Mouse (Mus musculus) hindbrain, embryonic 12.5 days (tissue): ENCODE measurements around the gene Gm49378. TPM values are rescaled to one million over a fixed set of nuclear protein-coding genes. Genes with fewer than 3 reads are reported as not detected.

Experiments used
- ATAC-seq: fragments of 200-750 bp; cut with Nextera tagmentation; 2 replicates; pipeline ENCODE4 v1.8.0; 2017; ENCODE audit warnings: moderate TSS enrichment; ENCODE audit not compliant: low FRiP score
- H3K27ac ChIP-seq: fragments of 300-500 bp; sonication (generic); 2 replicates; pipeline ENCODE4 v1.5.1; 2016; ENCODE audit warnings: mild to moderate bottlenecking
- H3K27me3 ChIP-seq: fragments of 300-500 bp; sonication (generic); 2 replicates; pipeline ENCODE4 v1.6.1; 2016; ENCODE audit warnings: mild to moderate bottlenecking
- H3K36me3 ChIP-seq: fragments of 300-500 bp; sonication (generic); 2 replicates; pipeline ENCODE4 v1.6.1; 2016; ENCODE audit warnings: mild to moderate bottlenecking
- H3K4me1 ChIP-seq: fragments of 300-500 bp; sonication (generic); 2 replicates; pipeline ENCODE4 v1.6.1; 2016
- H3K4me2 ChIP-seq: fragments of 300-500 bp; sonication (generic); replicated peaks from 2 replicates; pipeline ENCODE4 v1.6.1; 2016; ENCODE audit warnings: mild to moderate bottlenecking
- H3K4me3 ChIP-seq: fragments of 300-500 bp; sonication (generic); 2 replicates; pipeline ENCODE4 v1.5.1; 2016; ENCODE audit warnings: mild to moderate bottlenecking
- H3K9ac ChIP-seq: fragments of 300-500 bp; sonication (generic); 2 replicates; pipeline ENCODE4 v1.6.1; 2016; ENCODE audit warnings: mild to moderate bottlenecking, moderate library complexity
- H3K9me3 ChIP-seq: fragments of 300-500 bp; sonication (generic); replicated peaks from 2 replicates; pipeline ENCODE4 v1.6.1; 2016; ENCODE audit warnings: mild to moderate bottlenecking
- WGBS: fragments of 180-500 bp; shearing (Covaris S2); methylation state at CpG from one replicate; pipeline ENCODE4 v1.1.7; 2016; 5-methylcytosine and 5-hydroxymethylcytosine counted together
- polyA plus RNA-seq: library from polyadenylated mRNA; unstranded; fragments of >200 nt; fragmentation: Nextera tagmentation; extraction: Ambion mirVana; gene quantifications from 2 replicates; pipeline ENCODE4 v1.2.1, GENCODE M21; 2016

Gm49378 gene
- polyA plus RNA-seq, 1 experiment from 2014 or later = 3.2 TPM

- H3K4me1 ChIP-seq = peaks cover 9% of the 10 kb centered on the region; the same call in 1 of the 2 replicates
- peak overlapping the region; percentile 63; the same call in 1 of the 2 replicates for H3K9ac ChIP-seq
- no peak overlapping the region for H3K27ac ChIP-seq
- peaks cover 35% of the 10 kb centered on the region for H3K36me3 ChIP-seq
- H3K9me3 ChIP-seq = no peaks in the 10 kb centered on the region
- peak overlapping the region; percentile 75 for H3K4me2 ChIP-seq
- H3K27me3 ChIP-seq = peaks cover 3% of the 10 kb centered on the region
- no peak for ATAC-seq
- WGBS = 38% methylated on average over 5 of the region's 5 CpGs
- H3K4me3 ChIP-seq = peak overlapping the region; percentile 43
Observed at GRCm38 (mm10) chr14:55584303-55584701, 53.4 kb downstream of the Gm49378 start.

DNA sequence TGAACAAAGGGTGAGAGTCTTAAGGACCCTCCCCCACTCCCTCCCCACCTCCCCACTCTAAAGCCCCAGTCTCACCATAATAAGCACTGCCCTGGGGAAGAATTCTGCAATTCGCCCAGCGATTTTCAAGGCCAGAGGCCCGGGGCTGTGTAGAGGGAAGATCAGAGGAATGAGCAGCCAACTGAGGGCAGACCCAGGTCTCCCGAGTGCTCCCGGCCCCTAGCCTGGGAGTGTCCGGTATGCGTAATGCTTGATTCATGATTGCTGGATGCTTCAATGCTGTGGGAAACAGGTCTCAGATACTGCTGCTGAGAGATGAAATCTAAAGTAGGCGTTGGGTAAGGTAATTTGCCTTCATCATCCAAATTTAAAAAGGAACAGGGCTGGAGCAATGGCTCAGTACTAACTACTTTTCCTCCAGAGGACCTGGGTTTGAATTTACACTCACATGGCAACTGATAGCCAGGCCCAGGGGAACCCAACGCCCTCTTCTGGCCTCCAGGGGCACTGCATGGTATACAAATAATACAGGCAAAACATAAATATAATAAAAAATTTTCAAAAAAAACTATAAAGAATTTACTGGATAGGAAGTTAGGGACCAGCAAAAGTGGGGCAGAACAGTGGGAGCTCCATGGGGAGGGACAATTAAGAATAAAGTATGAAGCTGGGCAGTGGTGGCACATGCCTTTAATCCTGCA lies 55.6 kb downstream of the Gm49378 start:
- no peak overlapping the region for H3K4me3 ChIP-seq
- no peak overlapping the region; the same call in 1 of the 2 replicates for H3K27ac ChIP-seq
- peaks cover 24% of the 10 kb centered on the region for H3K36me3 ChIP-seq
- WGBS = 78% methylated on average over 9 of the region's 9 CpGs
- ATAC-seq = no peak
- H3K27me3 ChIP-seq = peaks cover 3% of the 10 kb centered on the region
- H3K4me1 ChIP-seq = peaks cover 19% of the 10 kb centered on the region
- no peak overlapping the region for H3K9ac ChIP-seq
- no peak overlapping the region for H3K4me2 ChIP-seq
- no peaks in the 10 kb centered on the region for H3K9me3 ChIP-seq

- 95% methylated on average over 16 of the region's 16 CpGs for WGBS
- H3K27ac ChIP-seq = no peak overlapping the region
- H3K4me3 ChIP-seq = no peak overlapping the region
- no peak for ATAC-seq
- H3K9ac ChIP-seq = no peak overlapping the region
- H3K9me3 ChIP-seq = no peaks in the 10 kb centered on the region
- H3K4me2 ChIP-seq = no peak overlapping the region
- peaks cover 19% of the 10 kb centered on the region for H3K4me1 ChIP-seq
- peaks cover 20% of the 10 kb centered on the region for H3K36me3 ChIP-seq
- H3K27me3 ChIP-seq = peaks cover 3% of the 10 kb centered on the region
Observed at GRCm38 (mm10) chr14:55580731-55581130, 57.0 kb downstream of the Gm49378 start.

- 86% methylated on average over 23 of the region's 23 CpGs for WGBS
- H3K27ac ChIP-seq = no peak overlapping the region
- peaks cover 16% of the 10 kb centered on the region for H3K4me1 ChIP-seq
- no peaks in the 10 kb centered on the region for H3K9me3 ChIP-seq
- H3K4me2 ChIP-seq = no peak overlapping the region
- no peak overlapping the region for H3K4me3 ChIP-seq
- H3K27me3 ChIP-seq = peaks cover 3% of the 10 kb centered on the region
- no peak overlapping the region for H3K9ac ChIP-seq
- no peak for ATAC-seq
- H3K36me3 ChIP-seq = peaks cover 20% of the 10 kb centered on the region
Observed at GRCm38 (mm10) chr14:55579511-55580496, 57.9 kb downstream of the Gm49378 start.

Other genes with a start within 250 kb of the Gm49378 start
- 42.7 and 44.5 TPM in 2 replicates for gene Dhrs4, start 159.1 kb downstream of the Gm49378 start, polyA plus RNA-seq
- gene Carmil3, start 147.2 kb downstream of the Gm49378 start, polyA plus RNA-seq = 17.0 and 18.0 TPM in 2 replicates
- 0.83 and 1.4 TPM in 2 replicates for gene Cpne6, start 127.5 kb downstream of the Gm49378 start, polyA plus RNA-seq
- gene Nrl, start 112.9 kb downstream of the Gm49378 start, polyA plus RNA-seq = not detected in 2 replicates
- gene Pck2, start 97.6 kb downstream of the Gm49378 start, polyA plus RNA-seq = 22.3 and 23.6 TPM in 2 replicates
- 104 and 106 TPM in 2 replicates for gene Dcaf11, start 77.9 kb downstream of the Gm49378 start, polyA plus RNA-seq
- 0.62 TPM in 1 of 2 replicates, not detected in the other for gene A730061H03Rik, start 77.5 kb downstream of the Gm49378 start, polyA plus RNA-seq
- 1.4 and 4.2 TPM in 2 replicates for gene Fitm1, start 62.3 kb downstream of the Gm49378 start, polyA plus RNA-seq
- gene Psme1, start 59.8 kb downstream of the Gm49378 start, polyA plus RNA-seq = 132 and 133 TPM in 2 replicates
- gene Emc9, start 52.6 kb downstream of the Gm49378 start, polyA plus RNA-seq = 8.5 and 9.0 TPM in 2 replicates
- gene Psme2, start 46.8 kb downstream of the Gm49378 start, polyA plus RNA-seq = 201 and 234 TPM in 2 replicates
- gene Rnf31, start 46.2 kb downstream of the Gm49378 start, polyA plus RNA-seq = 21.2 and 23.7 TPM in 2 replicates
- 9.9 and 10.7 TPM in 2 replicates for gene Irf9, start 34.3 kb downstream of the Gm49378 start, polyA plus RNA-seq
- 14.9 and 15.9 TPM in 2 replicates for gene Rec8, start 19.9 kb downstream of the Gm49378 start, polyA plus RNA-seq
- 79.0 and 91.0 TPM in 2 replicates for gene Ipo4, start 1.9 kb downstream of the Gm49378 start, polyA plus RNA-seq
- 69.4 and 69.8 TPM in 2 replicates for gene Tm9sf1, start 5.9 kb upstream of the Gm49378 start, polyA plus RNA-seq
- gene Tssk4, start 12.3 kb upstream of the Gm49378 start, polyA plus RNA-seq = 0.50 and 0.52 TPM in 2 replicates
- 63.7 and 65.4 TPM in 2 replicates for gene Mdp1, start 22.6 kb upstream of the Gm49378 start, polyA plus RNA-seq
- gene Gmpr2, start 34.0 kb upstream of the Gm49378 start, polyA plus RNA-seq = 57.0 and 58.2 TPM in 2 replicates
- 506 and 544 TPM in 2 replicates for gene Nedd8, start 34.2 kb upstream of the Gm49378 start, polyA plus RNA-seq
- 42.8 and 43.1 TPM in 2 replicates for gene Tinf2, start 43.9 kb upstream of the Gm49378 start, polyA plus RNA-seq
- 0.48 and 0.90 TPM in 2 replicates for gene Tgm1, start 76.0 kb upstream of the Gm49378 start, polyA plus RNA-seq
- 36.6 and 38.1 TPM in 2 replicates for gene Rabggta, start 84.4 kb upstream of the Gm49378 start, polyA plus RNA-seq
- 73.2 and 75.0 TPM in 2 replicates for gene Dhrs1, start 107.8 kb upstream of the Gm49378 start, polyA plus RNA-seq
- gene Nop9, start 107.8 kb upstream of the Gm49378 start, polyA plus RNA-seq = 42.0 and 47.5 TPM in 2 replicates
- 0.36 and 0.56 TPM in 2 replicates for gene Cideb, start 120.6 kb upstream of the Gm49378 start, polyA plus RNA-seq
- gene Ltb4r2, start 123.5 kb upstream of the Gm49378 start, polyA plus RNA-seq = 0.36 and 0.57 TPM in 2 replicates
- 0.72 TPM in 1 of 2 replicates, not detected in the other for gene Ltb4r1, start 128.1 kb upstream of the Gm49378 start, polyA plus RNA-seq
- gene Adcy4, start 146.2 kb upstream of the Gm49378 start, polyA plus RNA-seq = 15.7 and 19.5 TPM in 2 replicates
- 10.8 and 13.5 TPM in 2 replicates for gene Ripk3, start 151.0 kb upstream of the Gm49378 start, polyA plus RNA-seq
- 42.4 and 45.2 TPM in 2 replicates for gene Nfatc4, start 185.2 kb upstream of the Gm49378 start, polyA plus RNA-seq
- 30.4 and 35.8 TPM in 2 replicates for gene Nynrin, start 216.1 kb upstream of the Gm49378 start, polyA plus RNA-seq
- 0.05 and 0.35 TPM in 2 replicates for gene Cbln3, start 246.5 kb upstream of the Gm49378 start, polyA plus RNA-seq
- gene Khnyn, start 247.1 kb upstream of the Gm49378 start, polyA plus RNA-seq = 22.4 and 23.5 TPM in 2 replicates